Mouse (Mus musculus) E14TG2a.4 (cell line): ENCODE measurements around the gene Pglyrp1.

ENCODE experiments used
- CTCF ChIP-seq: conservative IDR thresholded peaks from 2 replicates; pipeline ENCODE4 v1.5.1; 2014; ENCODE audit warnings: low read length
- NANOG ChIP-seq: IDR thresholded peaks from 2 replicates; pipeline ENCODE4 v1.6.1; 2014; ENCODE audit warnings: borderline replicate concordance, low read length, mixed read lengths
- POU5F1 ChIP-seq: IDR thresholded peaks from 2 replicates; pipeline ENCODE4 v1.6.1; 2014; ENCODE audit warnings: low read length, borderline replicate concordance

DNA sequence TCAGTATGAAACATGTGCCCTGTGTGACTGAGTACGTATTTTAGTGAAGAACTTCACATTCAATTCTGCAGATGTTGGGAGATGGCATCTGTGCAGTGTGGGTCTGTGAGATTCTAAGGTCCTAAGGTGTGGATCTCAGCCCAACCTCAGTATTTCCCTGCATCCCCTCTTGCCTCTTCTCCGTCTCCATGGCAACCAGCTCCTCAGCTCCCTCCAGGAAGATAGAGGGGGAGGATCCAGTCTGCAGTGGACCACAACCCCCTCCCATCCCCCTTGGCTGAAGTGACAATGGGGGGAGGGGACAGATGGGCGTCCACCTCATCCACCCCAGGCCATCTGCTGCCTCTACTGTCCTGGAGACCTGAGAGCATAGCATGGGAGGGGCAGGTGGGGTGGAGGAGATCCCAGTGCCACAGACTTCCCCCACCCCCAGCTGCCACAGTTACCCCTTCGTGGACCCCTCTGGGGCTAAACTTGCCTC is 52.6 kb downstream of the Pglyrp1 start:
- TF ChIP-seq CTCF (no peak), NANOG (no peak), POU5F1 (no peak)
